Mouse (Mus musculus): ENCODE data around the gene Tnfrsf4. TPM values are rescaled to one million over a fixed set of nuclear protein-coding genes. Genes with fewer than 3 reads are reported as not detected.

The Tnfrsf4 gene
- polyA plus RNA-seq, 1 experiment from 2014 or later = 0.34 TPM

DNA sequence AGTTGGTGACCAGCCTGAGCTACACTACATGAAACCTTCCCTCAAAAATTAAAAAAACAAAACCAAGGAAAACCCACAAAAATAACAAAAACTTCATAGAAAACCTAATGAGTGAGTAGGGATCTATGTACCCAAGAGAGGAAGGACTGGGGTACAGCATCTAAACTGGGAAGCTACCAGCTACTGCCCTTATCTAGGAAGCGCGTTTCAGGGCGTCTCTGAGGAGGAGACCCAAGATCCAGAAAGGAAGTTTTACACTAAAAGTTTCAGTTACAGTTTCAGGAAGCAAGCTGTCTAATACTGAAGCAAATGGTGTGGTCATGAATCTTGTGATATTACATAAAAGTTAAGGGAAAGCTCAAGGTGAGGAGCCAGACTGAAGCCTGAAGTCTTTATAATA lies 36.1 kb downstream of the Tnfrsf4 start:
- H3K4me1 ChIP-seq (ENCODE audit: control insufficient read depth, insufficient read depth, low read length) = no peaks in the 10 kb centered on the region
- H3K27me3 ChIP-seq (ENCODE audit: control insufficient read depth, insufficient read depth, low read length) = no peaks in the 10 kb centered on the region
- DNase-seq (ENCODE audit: low spot score) (no peak), ATAC-seq (replicated peaks; ENCODE audit: insufficient number of reproducible peaks, low FRiP score, low TSS enrichment, low read depth) (no peak)
- H3K27ac ChIP-seq (replicated peaks; ENCODE audit: low read depth, low read length) = no peak overlapping the region
- no peaks in the 10 kb centered on the region for H3K9me3 ChIP-seq (replicated peaks; ENCODE audit: control insufficient read depth, low read length)
- no peak overlapping the region for H3K9ac ChIP-seq (replicated peaks; ENCODE audit: low read length)
- no peak overlapping the region for H3K4me2 ChIP-seq (ENCODE audit: low read depth, low read length)
- H3K4me3 ChIP-seq (ENCODE audit: low read depth, low read length) = no peak overlapping the region
- H3K36me3 ChIP-seq (replicated peaks; ENCODE audit: control insufficient read depth, insufficient read depth, low read depth, low read length) = no peaks in the 10 kb centered on the region
- 82% methylated on average over 3 of the region's 3 CpGs for WGBS

DNA sequence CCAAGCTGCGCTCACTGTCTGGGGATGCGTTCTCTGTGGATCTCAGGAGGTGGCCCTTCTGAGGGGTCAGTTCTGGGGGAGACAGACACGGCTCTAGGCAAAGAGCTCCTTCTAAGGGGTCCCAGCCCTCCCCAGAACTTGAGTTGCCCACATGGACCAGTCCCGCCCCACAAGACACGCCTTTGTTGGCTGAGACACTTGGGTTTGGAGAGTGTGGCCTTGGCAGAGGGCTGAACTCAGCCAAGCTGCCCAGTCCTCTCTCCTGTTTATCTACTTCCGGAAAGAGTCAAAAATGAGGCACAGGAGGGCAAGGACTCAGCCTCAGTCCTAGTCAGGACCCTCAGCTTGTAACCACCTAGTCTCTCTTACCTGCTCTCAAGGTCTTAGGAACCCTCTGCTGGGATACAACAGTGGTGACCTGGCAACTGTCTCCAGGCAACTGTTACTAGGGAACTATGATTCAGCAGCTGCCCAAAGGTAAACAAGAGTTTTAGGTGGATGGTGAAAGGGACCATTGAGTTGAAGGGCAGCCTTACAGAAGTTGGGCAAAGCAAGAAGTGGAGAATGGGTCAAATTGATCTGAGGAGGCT lies 36.8 kb downstream of the Tnfrsf4 start:
- WGBS = 77% methylated on average over 6 of the region's 6 CpGs
- Histone ChIP-seq H3K9me3 (replicated peaks; ENCODE audit: control insufficient read depth, low read length) (no peaks in the 10 kb centered on the region), H3K4me2 (ENCODE audit: low read depth, low read length) (no peak overlapping the region), H3K9ac (replicated peaks; ENCODE audit: low read length) (no peak overlapping the region), H3K27me3 (ENCODE audit: control insufficient read depth, insufficient read depth, low read length) (no peaks in the 10 kb centered on the region), H3K36me3 (replicated peaks; ENCODE audit: control insufficient read depth, insufficient read depth, low read depth, low read length) (no peaks in the 10 kb centered on the region), H3K4me1 (ENCODE audit: control insufficient read depth, insufficient read depth, low read length) (no peaks in the 10 kb centered on the region), H3K27ac (replicated peaks; ENCODE audit: low read depth, low read length) (no peak overlapping the region), H3K4me3 (ENCODE audit: low read depth, low read length) (no peak overlapping the region)
- DNase-seq (ENCODE audit: low spot score) (no peak), ATAC-seq (replicated peaks; ENCODE audit: insufficient number of reproducible peaks, low FRiP score, low TSS enrichment, low read depth) (no peak)

DNA sequence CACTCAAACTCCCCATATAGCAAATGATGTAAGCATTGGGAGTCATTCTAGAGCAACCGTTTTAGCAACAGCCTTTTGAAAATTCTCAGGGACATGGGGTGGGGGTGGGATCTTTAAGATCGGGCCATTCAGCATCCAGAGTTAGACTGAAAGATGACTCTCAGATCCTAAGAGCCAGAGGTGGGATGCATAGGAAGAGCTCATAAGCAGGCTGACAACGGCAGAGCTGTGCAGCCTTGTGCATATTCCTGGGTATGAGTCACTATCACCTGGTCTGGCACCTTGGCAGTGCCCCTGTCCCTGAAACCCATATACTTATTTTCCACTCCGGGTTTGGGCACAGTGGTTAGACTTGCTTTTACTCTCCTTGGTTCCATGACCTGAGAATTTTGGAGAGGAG lies 39.5 kb downstream of the Tnfrsf4 start:
- no peak overlapping the region for H3K4me2 ChIP-seq (ENCODE audit: low read depth, low read length)
- H3K27ac ChIP-seq (replicated peaks; ENCODE audit: low read depth, low read length) = no peak overlapping the region
- no peaks in the 10 kb centered on the region for H3K4me1 ChIP-seq (ENCODE audit: control insufficient read depth, insufficient read depth, low read length)
- no peaks in the 10 kb centered on the region for H3K36me3 ChIP-seq (replicated peaks; ENCODE audit: control insufficient read depth, insufficient read depth, low read depth, low read length)
- H3K4me3 ChIP-seq (ENCODE audit: low read depth, low read length) = no peak overlapping the region
- H3K27me3 ChIP-seq (ENCODE audit: control insufficient read depth, insufficient read depth, low read length) = no peaks in the 10 kb centered on the region
- no peaks in the 10 kb centered on the region for H3K9me3 ChIP-seq (replicated peaks; ENCODE audit: control insufficient read depth, low read length)
- 78% methylated on average over 4 of the region's 4 CpGs for WGBS
- H3K9ac ChIP-seq (replicated peaks; ENCODE audit: low read length) = no peak overlapping the region
- DNase-seq (ENCODE audit: low spot score) (no peak), ATAC-seq (replicated peaks; ENCODE audit: insufficient number of reproducible peaks, low FRiP score, low TSS enrichment, low read depth) (no peak)

DNA sequence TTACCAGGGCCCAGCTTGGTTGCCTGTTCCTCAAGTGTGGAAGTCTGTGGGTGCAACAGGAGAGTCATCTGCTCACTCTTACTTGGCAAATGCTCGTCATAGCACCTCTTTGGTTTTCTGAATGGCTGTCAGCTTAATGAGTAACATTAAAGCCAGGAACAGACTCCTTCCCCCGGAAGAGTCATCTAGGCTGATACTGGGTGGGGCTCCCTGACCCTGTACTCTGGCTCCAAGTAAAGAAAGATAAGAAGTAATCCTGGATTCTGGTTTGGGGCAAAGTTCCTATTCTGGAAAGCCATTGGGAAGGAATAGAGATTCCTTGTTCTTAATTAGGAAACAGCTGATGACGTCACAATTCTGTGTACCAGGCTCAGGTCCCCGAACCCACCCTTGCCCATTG lies 40.5 kb downstream of the Tnfrsf4 start:
- no peaks in the 10 kb centered on the region for H3K4me1 ChIP-seq (ENCODE audit: control insufficient read depth, insufficient read depth, low read length)

DNA sequence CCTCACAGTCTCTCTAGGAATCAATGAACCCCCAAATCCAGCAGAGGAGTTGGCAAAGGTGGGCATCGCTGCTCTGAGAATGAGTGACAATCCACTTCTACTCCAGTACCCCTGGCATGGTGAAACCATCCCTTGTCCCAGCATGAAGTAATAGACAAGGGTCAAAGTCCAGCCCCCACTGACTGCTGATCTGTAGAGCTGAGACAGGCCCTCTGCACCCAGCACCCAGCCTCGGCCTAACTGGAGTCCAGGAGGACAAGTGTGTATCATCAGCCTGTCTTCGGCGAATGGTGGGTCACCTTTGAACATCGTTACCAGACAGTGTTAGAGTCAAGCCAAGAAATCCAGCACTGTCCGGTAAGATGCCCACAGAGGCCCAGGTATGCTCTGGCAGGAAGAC lies 41.0 kb downstream of the Tnfrsf4 start:
- 93% methylated on average over 6 of the region's 6 CpGs for WGBS
- Histone ChIP-seq H3K9ac (replicated peaks; ENCODE audit: low read length) (no peak overlapping the region), H3K27ac (replicated peaks; ENCODE audit: low read depth, low read length) (no peak overlapping the region), H3K4me1 (ENCODE audit: control insufficient read depth, insufficient read depth, low read length) (no peaks in the 10 kb centered on the region), H3K4me2 (ENCODE audit: low read depth, low read length) (no peak overlapping the region), H3K27me3 (ENCODE audit: control insufficient read depth, insufficient read depth, low read length) (no peaks in the 10 kb centered on the region), H3K36me3 (replicated peaks; ENCODE audit: control insufficient read depth, insufficient read depth, low read depth, low read length) (no peaks in the 10 kb centered on the region), H3K4me3 (ENCODE audit: low read depth, low read length) (no peak overlapping the region), H3K9me3 (replicated peaks; ENCODE audit: control insufficient read depth, low read length) (no peaks in the 10 kb centered on the region)
- ATAC-seq (replicated peaks; ENCODE audit: insufficient number of reproducible peaks, low FRiP score, low TSS enrichment, low read depth) = no peak
- DNase-seq (ENCODE audit: low spot score) = no peak

More for the DNA sequence above, 40.5 kb downstream of the Tnfrsf4 start:
- Histone ChIP-seq H3K4me2 (ENCODE audit: low read depth, low read length) (no peak overlapping the region), H3K27me3 (ENCODE audit: control insufficient read depth, insufficient read depth, low read length) (no peaks in the 10 kb centered on the region), H3K9ac (replicated peaks; ENCODE audit: low read length) (no peak overlapping the region), H3K4me3 (ENCODE audit: low read depth, low read length) (no peak overlapping the region), H3K9me3 (replicated peaks; ENCODE audit: control insufficient read depth, low read length) (no peaks in the 10 kb centered on the region), H3K36me3 (replicated peaks; ENCODE audit: control insufficient read depth, insufficient read depth, low read depth, low read length) (no peaks in the 10 kb centered on the region), H3K27ac (replicated peaks; ENCODE audit: low read depth, low read length) (no peak overlapping the region)
- ATAC-seq (replicated peaks; ENCODE audit: insufficient number of reproducible peaks, low FRiP score, low TSS enrichment, low read depth) (no peak), DNase-seq (ENCODE audit: low spot score) (no peak)
- WGBS = 83% methylated on average over 4 of the region's 4 CpGs

DNA sequence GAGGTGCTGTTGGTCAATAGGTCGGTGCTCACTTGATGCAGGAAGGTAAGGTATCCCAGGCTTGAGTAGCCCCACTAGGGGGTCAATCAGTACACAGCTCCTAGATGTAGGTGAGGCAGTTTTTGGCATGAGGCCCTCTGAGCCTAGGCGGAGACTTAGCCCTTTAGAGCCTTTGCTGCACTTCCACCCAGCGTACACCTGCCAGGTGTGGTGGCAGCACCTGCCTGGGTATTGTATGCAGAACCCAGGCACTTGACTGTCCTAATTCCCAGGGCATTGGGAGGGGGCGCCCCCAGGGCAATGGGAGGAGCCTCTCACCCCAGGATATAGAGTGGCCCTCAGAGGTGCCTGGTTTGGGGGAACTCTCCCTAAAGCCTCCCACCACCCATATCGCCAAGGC lies 41.5 kb downstream of the Tnfrsf4 start:
- H3K4me3 ChIP-seq (ENCODE audit: low read depth, low read length) = no peak overlapping the region
- DNase-seq (ENCODE audit: low spot score) (no peak), ATAC-seq (replicated peaks; ENCODE audit: insufficient number of reproducible peaks, low FRiP score, low TSS enrichment, low read depth) (no peak)
- H3K4me1 ChIP-seq (ENCODE audit: control insufficient read depth, insufficient read depth, low read length) = no peaks in the 10 kb centered on the region
- H3K27ac ChIP-seq (replicated peaks; ENCODE audit: low read depth, low read length) = no peak overlapping the region
- H3K4me2 ChIP-seq (ENCODE audit: low read depth, low read length) = no peak overlapping the region
- no peaks in the 10 kb centered on the region for H3K27me3 ChIP-seq (ENCODE audit: control insufficient read depth, insufficient read depth, low read length)
- H3K36me3 ChIP-seq (replicated peaks; ENCODE audit: control insufficient read depth, insufficient read depth, low read depth, low read length) = no peaks in the 10 kb centered on the region
- H3K9me3 ChIP-seq (replicated peaks; ENCODE audit: control insufficient read depth, low read length) = no peaks in the 10 kb centered on the region
- 87% methylated on average over 5 of the region's 5 CpGs for WGBS
- no peak overlapping the region for H3K9ac ChIP-seq (replicated peaks; ENCODE audit: low read length)

DNA sequence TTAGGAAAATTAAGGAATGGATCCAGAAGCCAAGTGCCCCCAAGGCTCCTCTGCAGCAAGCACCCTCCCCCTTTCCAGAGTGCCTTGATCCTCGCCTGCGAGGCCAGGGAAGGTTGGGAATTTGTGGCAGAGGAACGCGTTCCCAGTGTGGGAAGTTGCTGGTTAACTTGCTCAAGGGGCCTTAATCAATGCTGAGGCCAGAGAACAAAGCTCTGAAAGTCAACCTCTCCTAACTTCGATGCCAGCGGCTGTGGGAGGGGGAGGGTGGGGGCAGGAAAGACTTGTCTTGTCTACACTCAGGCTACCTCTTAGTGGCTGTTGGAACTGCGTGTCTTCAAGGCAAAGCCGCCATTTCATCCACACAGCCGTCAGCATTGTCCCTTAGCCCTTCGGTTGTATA lies 44.1 kb downstream of the Tnfrsf4 start:
- Histone ChIP-seq H3K4me1 (ENCODE audit: control insufficient read depth, insufficient read depth, low read length) (no peaks in the 10 kb centered on the region), H3K36me3 (replicated peaks; ENCODE audit: control insufficient read depth, insufficient read depth, low read depth, low read length) (no peaks in the 10 kb centered on the region), H3K27ac (replicated peaks; ENCODE audit: low read depth, low read length) (no peak overlapping the region), H3K27me3 (ENCODE audit: control insufficient read depth, insufficient read depth, low read length) (no peaks in the 10 kb centered on the region), H3K9ac (replicated peaks; ENCODE audit: low read length) (peak overlapping the region; percentile 7; the same call in 1 of the 2 replicates), H3K9me3 (replicated peaks; ENCODE audit: control insufficient read depth, low read length) (no peaks in the 10 kb centered on the region), H3K4me3 (ENCODE audit: low read depth, low read length) (peak overlapping the region; percentile 7; the same call in 1 of the 2 replicates), H3K4me2 (ENCODE audit: low read depth, low read length) (peak overlapping the region; percentile 13)
- ATAC-seq (replicated peaks; ENCODE audit: insufficient number of reproducible peaks, low FRiP score, low TSS enrichment, low read depth) (no peak), DNase-seq (ENCODE audit: low spot score) (no peak)
- 49% methylated on average over 10 of the region's 10 CpGs for WGBS

DNA sequence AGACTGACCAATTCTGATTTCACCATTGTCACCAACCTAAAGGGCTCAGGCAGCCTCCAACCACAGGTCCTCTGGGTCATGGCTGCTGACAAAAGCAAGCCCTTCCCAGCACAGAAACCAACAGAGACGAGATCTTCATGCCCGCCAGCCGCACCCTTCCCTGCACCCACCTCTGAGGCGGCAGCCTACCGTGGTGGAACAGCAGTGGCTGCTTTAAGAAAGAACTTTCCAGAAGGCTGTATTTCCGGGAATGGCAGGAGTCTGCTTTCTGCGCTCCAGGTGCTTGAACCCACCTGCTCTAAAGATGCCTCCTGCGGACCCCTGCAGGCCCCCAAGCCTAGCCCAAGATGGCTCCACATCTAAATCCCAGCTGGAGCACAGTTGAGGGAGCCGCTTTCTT lies 45.2 kb downstream of the Tnfrsf4 start:
- H3K36me3 ChIP-seq (replicated peaks; ENCODE audit: control insufficient read depth, insufficient read depth, low read depth, low read length) = no peaks in the 10 kb centered on the region
- 60% methylated on average over 9 of the region's 9 CpGs for WGBS
- H3K9ac ChIP-seq (replicated peaks; ENCODE audit: low read length) = no peak overlapping the region
- peak overlapping the region; percentile 21 for H3K4me3 ChIP-seq (ENCODE audit: low read depth, low read length)
- no peaks in the 10 kb centered on the region for H3K27me3 ChIP-seq (ENCODE audit: control insufficient read depth, insufficient read depth, low read length)
- peak overlapping the region; percentile 24 for H3K4me2 ChIP-seq (ENCODE audit: low read depth, low read length)
- DNase-seq (ENCODE audit: low spot score) = no peak
- H3K27ac ChIP-seq (replicated peaks; ENCODE audit: low read depth, low read length) = no peak overlapping the region
- no peaks in the 10 kb centered on the region for H3K4me1 ChIP-seq (ENCODE audit: control insufficient read depth, insufficient read depth, low read length)
- ATAC-seq (replicated peaks; ENCODE audit: insufficient number of reproducible peaks, low FRiP score, low TSS enrichment, low read depth) = no peak; the same call in 1 of the 2 replicates
- H3K9me3 ChIP-seq (replicated peaks; ENCODE audit: control insufficient read depth, low read length) = no peaks in the 10 kb centered on the region

All from embryonic facial prominence, embryonic 11.5 days (tissue).